Mouse (Mus musculus): ENCODE data around the gene Tmtc2. TPM values are rescaled to one million over a fixed set of nuclear protein-coding genes. Genes with fewer than 3 reads are reported as not detected.

Gene Tmtc2
- 8.8 and 14.1 TPM in 2 replicates for polyA plus RNA-seq (2012; rRNA removed)

DNA sequence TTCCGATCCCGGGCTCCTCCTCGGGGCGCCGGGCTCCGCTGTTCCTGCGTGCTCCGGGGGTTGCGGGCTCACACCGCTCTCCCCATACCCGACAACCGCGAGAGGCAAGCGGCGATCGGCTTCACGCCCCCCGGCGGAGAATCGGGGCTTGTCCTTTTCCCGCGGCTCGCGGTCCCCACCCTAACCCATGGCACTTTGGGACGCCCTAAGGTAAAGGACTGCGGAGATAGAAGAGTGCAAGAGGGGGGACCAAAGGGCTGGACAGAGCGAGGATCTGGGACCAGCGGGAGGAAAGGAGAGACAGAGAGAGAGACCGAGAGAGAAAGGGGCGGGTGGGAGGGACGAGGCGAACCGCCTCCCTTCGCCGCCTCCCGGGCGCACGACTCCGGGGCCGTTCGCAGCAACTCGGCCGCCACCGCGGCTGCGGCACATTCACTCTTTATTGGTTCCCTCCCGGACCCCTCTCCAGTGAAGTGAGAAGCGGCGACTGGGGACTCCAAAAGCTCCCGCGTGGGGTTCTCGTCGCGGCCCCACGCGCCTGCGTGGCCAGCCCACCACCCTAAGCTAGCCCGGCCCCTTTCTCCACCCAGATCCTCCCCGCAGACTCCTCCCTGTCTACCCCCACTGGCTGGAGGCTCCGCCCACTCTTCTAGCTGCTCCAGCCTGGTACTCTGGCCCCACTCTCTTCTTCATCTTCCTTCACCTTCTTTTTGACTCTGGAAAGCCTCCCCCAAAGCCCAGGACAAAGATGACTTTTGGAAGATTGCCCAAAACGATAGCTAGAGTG, at the start of gene Tmtc2:
TSS of gene Tmtc2 (minus strand) at position 544 of the 787 bp plus-strand sequence.

All from central nervous system, embryonic 11.5 days (tissue).